Mouse (Mus musculus) cerebellum, adult 11-12 months (tissue): ENCODE measurements around the gene Megf11.
"Not testable (repeated sequence)": the region's sequence is repeated elsewhere in the genome, so short reads cannot be mapped to it uniquely, and the experiment has no call there.

Experiments
- DNase-seq: peaks from one replicate; pipeline ENCODE4 v3.0.0; 2022

Gene Megf11

GRCm38 (mm10) chr9:64654723-64655122 lies 269.3 kb downstream of the Megf11 start:
- DNase-seq, result no peak

- no peak for DNase-seq
These were observed 271.2 kb downstream of the Megf11 start for GRCm38 (mm10) chr9:64656613-64657012.

GRCm38 (mm10) chr9:64660222-64660621 lies 274.8 kb downstream of the Megf11 start:
- DNase-seq, result peak; percentile 72

GRCm38 (mm10) chr9:64664612-64665011 lies 279.2 kb downstream of the Megf11 start:
- DNase-seq, result no peak

GRCm38 (mm10) chr9:64666549-64666948 lies 281.1 kb downstream of the Megf11 start:
- no peak for DNase-seq

- no peak for DNase-seq
These were observed 282.1 kb downstream of the Megf11 start for GRCm38 (mm10) chr9:64667513-64667912.

- DNase-seq, result no peak
These were observed 282.6 kb downstream of the Megf11 start for GRCm38 (mm10) chr9:64668001-64668400.

GRCm38 (mm10) chr9:64671341-64672319 lies 286.2 kb downstream of the Megf11 start:
- DNase-seq, result not testable (repeated sequence)

GRCm38 (mm10) chr9:64687122-64688014 lies 301.9 kb downstream of the Megf11 start:
- no peak for DNase-seq

- DNase-seq, result no peak
These were observed 302.6 kb downstream of the Megf11 start for GRCm38 (mm10) chr9:64688015-64688394.

GRCm38 (mm10) chr9:64690771-64691170 lies 305.3 kb downstream of the Megf11 start:
- no peak for DNase-seq

GRCm38 (mm10) chr9:64691176-64691575 lies 305.8 kb downstream of the Megf11 start:
- DNase-seq, result peak; percentile 66

- DNase-seq, result no peak
These were observed 307.7 kb downstream of the Megf11 start for GRCm38 (mm10) chr9:64693094-64693493.

- DNase-seq, result no peak
These were observed 309.8 kb downstream of the Megf11 start for GRCm38 (mm10) chr9:64695266-64695665.

GRCm38 (mm10) chr9:64696404-64696803 lies 311.0 kb downstream of the Megf11 start:
- no peak for DNase-seq

- DNase-seq, result no peak
These were observed 311.6 kb downstream of the Megf11 start for GRCm38 (mm10) chr9:64697006-64697405.

GRCm38 (mm10) chr9:64697677-64698076 lies 312.3 kb downstream of the Megf11 start:
- no peak for DNase-seq

GRCm38 (mm10) chr9:64698586-64698985 lies 313.2 kb downstream of the Megf11 start:
- DNase-seq, result no peak

- DNase-seq, result no peak
These were observed 315.3 kb downstream of the Megf11 start for GRCm38 (mm10) chr9:64700451-64701311.

GRCm38 (mm10) chr9:64701651-64702050 lies 316.2 kb downstream of the Megf11 start:
- no peak for DNase-seq

- DNase-seq, result no peak
These were observed 317.0 kb downstream of the Megf11 start for GRCm38 (mm10) chr9:64702391-64702790.

GRCm38 (mm10) chr9:64702937-64703336 lies 317.5 kb downstream of the Megf11 start:
- no peak for DNase-seq
